Mouse (Mus musculus): ENCODE results near the gene Dnajc5g. TPM values are rescaled to one million over a fixed set of nuclear protein-coding genes. Genes with fewer than 3 reads are reported as not detected.

Dnajc5g gene
- polyA plus RNA-seq, 1 experiment from 2014 or later, result not detected

GRCm38 (mm10) chr5:31092231-31092975 is 13.7 kb upstream of the Dnajc5g start:
- H3K4me2 ChIP-seq, result peak overlapping the region; percentile 68
- peaks cover 4% of the 10 kb centered on the region; the same call in 1 of the 2 replicates for H3K4me1 ChIP-seq (ENCODE audit: insufficient read depth)
- H3K36me3 ChIP-seq (ENCODE audit: insufficient read depth), result no peaks in the 10 kb centered on the region
- no peaks in the 10 kb centered on the region for H3K9me3 ChIP-seq (ENCODE audit: low read depth, low read length)
- TF ChIP-seq CTCF (IDR thresholded peaks at IDR 0.05; ENCODE audit: low read depth), result no peak
- peaks cover 86% of the 10 kb centered on the region for H3K27me3 ChIP-seq (ENCODE audit: insufficient read depth, low read length)
- ATAC-seq (ENCODE audit: insufficient read depth) (no peak), DNase-seq (no peak)
- peak overlapping the region; percentile 39 for H3K4me3 ChIP-seq (ENCODE audit: low read depth, low read length)
- H3K9ac ChIP-seq, result no peak overlapping the region
- H3K27ac ChIP-seq (ENCODE audit: low read depth), result no peak overlapping the region
- WGBS, result 2% methylated on average over 45 of the region's 53 CpGs

DNA sequence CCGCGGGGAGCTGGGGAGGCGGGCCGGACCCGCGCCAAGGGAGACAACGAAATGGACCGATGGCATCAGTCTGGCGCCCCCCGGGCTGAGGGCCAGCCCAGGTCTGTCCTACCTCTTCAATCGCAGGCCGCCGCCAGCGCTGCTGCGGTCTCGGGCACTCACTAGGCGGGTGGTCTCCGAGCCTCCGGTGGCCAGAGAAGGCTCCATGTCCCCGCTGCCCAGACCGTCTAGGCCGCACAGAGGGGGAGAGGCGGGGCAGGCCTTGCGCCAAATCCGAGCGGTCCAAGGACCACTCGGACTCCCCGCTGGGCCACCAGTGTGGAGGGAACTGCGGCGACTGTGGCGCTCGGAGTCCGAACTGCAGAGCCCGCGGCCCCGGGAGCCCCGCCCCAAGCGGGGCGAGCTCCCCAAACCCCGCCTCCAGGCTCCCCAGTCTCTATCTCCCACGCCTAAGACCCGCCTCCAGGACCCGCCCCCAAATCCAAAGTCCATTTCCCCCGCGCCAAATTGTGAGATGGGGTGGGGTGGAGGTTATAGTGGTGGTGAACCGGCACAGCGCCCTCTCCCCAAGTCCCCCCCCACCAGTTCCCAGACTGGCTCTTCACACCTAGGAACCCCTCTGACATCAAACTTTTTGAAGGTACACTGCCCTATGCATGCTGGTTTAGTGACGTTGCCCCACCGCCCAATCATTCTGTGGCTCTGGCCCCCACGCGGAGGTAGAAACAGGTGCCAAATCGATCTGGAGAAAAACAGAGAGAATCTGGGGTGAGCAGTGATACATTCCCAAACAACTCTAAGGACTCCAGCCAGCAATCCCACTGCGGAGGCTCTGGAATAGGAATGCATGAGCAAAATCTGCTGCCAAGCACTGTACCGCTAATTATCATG is 12.7 kb upstream of the Dnajc5g start:
- Histone ChIP-seq H3K4me3 (ENCODE audit: low read depth, low read length) (peak overlapping the region; percentile 39), H3K4me2 (peak overlapping the region; percentile 68), H3K27ac (ENCODE audit: low read depth) (no peak overlapping the region), H3K9ac (0 out of 2 replicates have a peak overlapping the region, but pooled peaks have one; percentile 15), H3K4me1 (ENCODE audit: insufficient read depth) (peaks cover 4% of the 10 kb centered on the region; the same call in 1 of the 2 replicates), H3K9me3 (ENCODE audit: low read depth, low read length) (no peaks in the 10 kb centered on the region), H3K27me3 (ENCODE audit: insufficient read depth, low read length) (peaks cover 86% of the 10 kb centered on the region), H3K36me3 (ENCODE audit: insufficient read depth) (no peaks in the 10 kb centered on the region)
- 1% methylated on average over 51 of the region's 54 CpGs for WGBS
- ATAC-seq (ENCODE audit: insufficient read depth), result peak; percentile 75
- DNase-seq, result peak; percentile 68
- TF ChIP-seq CTCF (IDR thresholded peaks at IDR 0.05; ENCODE audit: low read depth), result no peak

GRCm38 (mm10) chr5:31094100-31094798 is 11.8 kb upstream of the Dnajc5g start:
- H3K9ac ChIP-seq, result no peak overlapping the region
- peak overlapping the region; percentile 31 for H3K4me3 ChIP-seq (ENCODE audit: low read depth, low read length)
- H3K27me3 ChIP-seq (ENCODE audit: insufficient read depth, low read length), result peaks cover 85% of the 10 kb centered on the region
- no peaks in the 10 kb centered on the region for H3K9me3 ChIP-seq (ENCODE audit: low read depth, low read length)
- no peak for DNase-seq
- no peaks in the 10 kb centered on the region for H3K36me3 ChIP-seq (ENCODE audit: insufficient read depth)
- TF ChIP-seq CTCF (IDR thresholded peaks at IDR 0.05; ENCODE audit: low read depth), result no peak
- ATAC-seq (ENCODE audit: insufficient read depth), result no peak
- WGBS, result 3% methylated on average over 29 of the region's 29 CpGs
- peaks cover 4% of the 10 kb centered on the region; the same call in 1 of the 2 replicates for H3K4me1 ChIP-seq (ENCODE audit: insufficient read depth)
- H3K27ac ChIP-seq (ENCODE audit: low read depth), result no peak overlapping the region
- peak overlapping the region; percentile 68 for H3K4me2 ChIP-seq

DNA sequence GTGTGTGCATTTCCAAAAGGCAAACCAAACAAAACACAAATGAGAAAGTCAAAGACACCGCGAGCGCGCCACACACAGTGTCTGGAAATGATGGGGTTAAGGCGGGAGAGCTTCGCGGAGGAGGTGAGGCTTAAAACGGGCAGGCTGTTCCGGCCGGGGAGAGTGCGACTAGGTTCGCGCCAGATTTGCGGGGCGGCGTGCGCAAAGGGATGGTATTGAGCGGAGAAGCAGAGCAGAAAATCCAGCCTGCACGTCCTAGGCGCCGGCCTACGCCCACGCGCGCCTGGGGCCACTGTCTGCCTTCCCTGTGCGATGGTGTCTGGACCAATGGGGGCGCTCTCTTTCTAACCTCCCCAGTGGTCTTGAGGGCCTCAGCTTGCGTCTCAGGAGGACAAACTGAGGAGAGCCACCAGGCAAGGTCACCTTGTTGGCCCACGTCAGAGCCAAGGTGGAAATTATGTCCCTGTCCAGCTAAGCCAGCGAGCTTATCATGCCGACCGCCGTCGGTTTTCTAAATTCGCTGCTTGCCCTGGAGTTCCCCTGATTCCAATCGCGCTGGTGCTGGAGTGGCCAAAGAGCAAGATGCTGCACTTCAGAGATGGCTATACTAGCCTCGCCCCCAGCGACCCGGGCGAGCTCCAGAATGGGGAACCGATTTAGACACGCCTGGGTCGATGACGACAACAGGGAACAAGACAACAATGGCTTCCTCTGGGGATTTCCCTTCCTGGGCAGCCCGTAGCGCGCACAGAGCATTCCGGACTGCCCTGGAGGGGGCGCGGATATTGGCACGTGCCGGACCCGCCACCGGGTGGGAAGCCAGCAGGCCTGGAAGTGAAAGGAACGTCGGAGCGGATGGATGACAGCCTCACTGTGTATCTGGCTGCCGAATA is 11.0 kb upstream of the Dnajc5g start:
- Histone ChIP-seq H3K4me2 (peak overlapping the region; percentile 68), H3K27ac (ENCODE audit: low read depth) (no peak overlapping the region), H3K9ac (no peak overlapping the region), H3K9me3 (ENCODE audit: low read depth, low read length) (no peaks in the 10 kb centered on the region), H3K4me1 (ENCODE audit: insufficient read depth) (peaks cover 4% of the 10 kb centered on the region; the same call in 1 of the 2 replicates), H3K36me3 (ENCODE audit: insufficient read depth) (no peaks in the 10 kb centered on the region), H3K4me3 (ENCODE audit: low read depth, low read length) (peak overlapping the region; percentile 31), H3K27me3 (ENCODE audit: insufficient read depth, low read length) (peaks cover 77% of the 10 kb centered on the region)
- ATAC-seq (ENCODE audit: insufficient read depth), result peak; percentile 71; the same call in 1 of the 2 replicates
- peak; percentile 74 for DNase-seq
- peak; percentile 41 for TF ChIP-seq CTCF (IDR thresholded peaks at IDR 0.05; ENCODE audit: low read depth)
- under 1% methylated on average over 59 of the region's 59 CpGs for WGBS

DNA sequence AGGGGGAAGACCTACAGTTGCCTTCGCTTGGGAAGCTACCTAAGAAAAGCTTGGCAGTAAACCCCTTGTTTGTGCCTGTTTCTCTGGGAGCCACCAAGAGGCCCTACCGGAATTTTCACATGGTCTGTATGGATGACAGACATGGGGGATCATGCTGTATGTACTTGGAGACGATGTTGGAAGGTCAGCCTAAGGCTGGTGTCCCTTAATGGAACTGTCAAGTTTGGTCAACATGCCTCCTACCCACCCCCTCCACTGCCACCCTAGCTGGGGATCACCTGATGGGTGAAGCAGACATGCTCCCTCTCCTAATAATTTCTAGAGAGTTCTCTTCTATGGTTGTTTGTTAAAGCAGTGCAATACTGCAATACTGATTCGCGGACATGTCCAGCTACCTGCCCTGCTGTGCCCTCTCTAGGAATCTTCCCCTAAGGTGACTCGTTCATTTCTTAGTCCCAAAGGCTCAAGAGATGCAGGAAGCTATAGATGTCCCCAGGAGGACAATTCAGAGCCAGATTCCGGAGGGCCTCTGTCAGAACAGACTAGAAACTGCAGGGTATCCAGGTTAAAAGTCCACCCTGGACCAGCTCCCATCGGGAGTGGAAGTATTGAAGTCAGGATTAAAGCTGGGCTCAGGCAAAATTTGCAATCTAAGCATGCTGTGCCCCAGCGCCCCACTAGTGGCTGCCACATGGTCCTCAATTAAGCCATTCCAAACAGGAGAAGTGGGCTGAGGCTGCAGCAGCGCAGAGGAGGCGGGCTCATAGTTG is 10.2 kb upstream of the Dnajc5g start:
- Histone ChIP-seq H3K9me3 (ENCODE audit: low read depth, low read length) (no peaks in the 10 kb centered on the region), H3K4me1 (ENCODE audit: insufficient read depth) (peaks cover 4% of the 10 kb centered on the region; the same call in 1 of the 2 replicates), H3K9ac (no peak overlapping the region), H3K4me2 (peak overlapping the region; percentile 68), H3K27ac (ENCODE audit: low read depth) (no peak overlapping the region), H3K27me3 (ENCODE audit: insufficient read depth, low read length) (peaks cover 68% of the 10 kb centered on the region), H3K36me3 (ENCODE audit: insufficient read depth) (no peaks in the 10 kb centered on the region), H3K4me3 (ENCODE audit: low read depth, low read length) (peak overlapping the region; percentile 31; the same call in 1 of the 2 replicates)
- ATAC-seq (ENCODE audit: insufficient read depth) (no peak), DNase-seq (no peak)
- no peak for TF ChIP-seq CTCF (IDR thresholded peaks at IDR 0.05; ENCODE audit: low read depth)
- whole genome bisulfite sequencing, result 26% methylated on average over 11 of the region's 11 CpGs

Data from lung, embryonic 14.5 days (tissue).